Mouse (Mus musculus) bone marrow macrophage, adult 2 months (primary cell): ENCODE results near the gene Tmem198.

Experiments
- CTCF ChIP-seq: IDR thresholded peaks from 2 replicates; pipeline ENCODE4 v1.5.1; 2012; ENCODE audit warnings: low read depth, mild to moderate bottlenecking, low read length, moderate library complexity
- POLR2A ChIP-seq: IDR thresholded peaks from 2 replicates; pipeline ENCODE4 v1.6.1; 2012; ENCODE audit warnings: mild to moderate bottlenecking, low read depth, low read length, borderline replicate concordance

- TF ChIP-seq POLR2A (no peak), CTCF (peak; percentile 82)
Observed at GRCm38 (mm10) chr1:75445751-75446611, 33.4 kb upstream of the Tmem198 start.
